Mouse (Mus musculus) midbrain, embryonic 13.5 days (tissue): ENCODE data around the gene Cdpf1. TPM values are rescaled to one million over a fixed set of nuclear protein-coding genes. Genes with fewer than 3 reads are reported as not detected.

Experiments
- ATAC-seq: fragments of 200-750 bp; cut with Nextera tagmentation; 2 replicates; pipeline ENCODE4 v1.8.0; 2017; ENCODE audit warnings: mild to moderate bottlenecking, moderate TSS enrichment, moderate library complexity
- H3K27ac ChIP-seq: fragments of 300-500 bp; sonication (generic); 2 replicates; pipeline ENCODE4 v1.5.1; 2015; ENCODE audit warnings: inconsistent platforms, mild to moderate bottlenecking, moderate library complexity
- H3K27me3 ChIP-seq: fragments of 300-500 bp; sonication (generic); 2 replicates; pipeline ENCODE4 v1.6.1; 2015; ENCODE audit warnings: mild to moderate bottlenecking, inconsistent platforms
- H3K36me3 ChIP-seq: fragments of 300-500 bp; sonication (generic); 2 replicates; pipeline ENCODE4 v1.6.1; 2015; ENCODE audit warnings: mild to moderate bottlenecking, inconsistent platforms
- H3K4me1 ChIP-seq: fragments of 300-500 bp; sonication (generic); replicated peaks from 2 replicates; pipeline ENCODE4 v1.6.1; 2015; ENCODE audit warnings: inconsistent platforms
- H3K4me2 ChIP-seq: fragments of 300-500 bp; sonication (generic); replicated peaks from 2 replicates; pipeline ENCODE4 v1.6.1; 2015; ENCODE audit warnings: moderate library complexity, mild to moderate bottlenecking, inconsistent platforms
- H3K4me3 ChIP-seq: fragments of 300-500 bp; sonication (generic); replicated peaks from 2 replicates; pipeline ENCODE4 v1.5.1; 2015; ENCODE audit warnings: mild to moderate bottlenecking, inconsistent platforms
- H3K9ac ChIP-seq: fragments of 300-500 bp; sonication (generic); replicated peaks from 2 replicates; pipeline ENCODE4 v1.6.1; 2015; ENCODE audit warnings: mild to moderate bottlenecking, inconsistent platforms
- H3K9me3 ChIP-seq: fragments of 300-500 bp; sonication (generic); 2 replicates; pipeline ENCODE4 v1.6.1; 2016; ENCODE audit warnings: mild to moderate bottlenecking, inconsistent platforms
- WGBS: fragments of 180-500 bp; shearing (Covaris S2); methylation state at CpG from one replicate; pipeline ENCODE4 v1.1.7; 2015; 5-methylcytosine and 5-hydroxymethylcytosine counted together
- polyA plus RNA-seq: library from polyadenylated mRNA; unstranded; fragments of >200 nt; fragmentation: Nextera tagmentation; extraction: Ambion mirVana; gene quantifications from 2 replicates; pipeline ENCODE4 v1.2.1, GENCODE M21; 2015

The Cdpf1 gene
- 17.2 and 21.2 TPM in 2 replicates for polyA plus RNA-seq

DNA sequence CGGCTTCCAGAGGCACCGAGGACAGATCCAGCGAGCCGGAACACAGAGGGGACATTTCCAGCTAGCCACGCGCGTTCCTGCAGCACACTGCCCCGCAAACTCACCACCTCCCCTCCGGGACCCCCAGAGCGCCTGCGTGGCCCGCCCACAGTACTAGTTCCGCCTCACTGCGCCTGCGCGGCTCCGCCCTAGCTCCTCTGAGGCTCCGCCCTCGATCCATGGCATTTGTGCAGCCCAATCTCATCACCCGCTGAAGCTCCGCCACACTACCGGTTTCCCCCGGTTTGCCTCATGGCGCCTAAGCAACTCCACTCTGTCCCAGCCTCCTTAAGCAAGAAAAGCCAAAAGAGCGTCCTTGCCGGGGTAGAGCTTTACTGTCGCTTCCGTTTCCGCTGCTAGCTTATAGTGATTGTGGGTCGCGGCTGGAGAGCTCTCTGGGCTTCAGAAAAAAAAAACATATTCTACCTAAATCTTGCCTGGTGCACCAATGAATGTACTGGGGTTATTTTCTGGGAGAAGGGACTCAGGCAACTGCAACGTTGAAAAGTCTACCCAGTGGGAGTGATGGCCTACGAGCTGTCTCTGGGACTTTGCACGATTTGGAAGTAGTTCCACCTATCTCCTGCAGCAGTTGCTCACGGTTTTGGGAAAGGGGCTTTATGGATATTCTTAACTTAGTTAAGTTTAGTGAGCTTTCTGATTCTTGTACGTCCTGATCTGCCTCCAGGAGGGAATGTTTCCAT lies at the start of gene Cdpf1:
TSS of gene Cdpf1 (minus strand) at position 163 of the 743 bp plus-strand sequence.
- WGBS, result 2% methylated on average over 36 of the region's 36 CpGs
- H3K36me3 ChIP-seq, result no peaks in the 10 kb centered on the region
- H3K27ac ChIP-seq, result peak within 1 kb of the TSS; percentile 86
- peaks cover 14% of the 10 kb centered on the region for H3K4me1 ChIP-seq
- H3K4me2 ChIP-seq, result peak within 1 kb of the TSS; percentile 89
- peak within 1 kb of the TSS; percentile 79 for H3K9ac ChIP-seq
- peak within 1 kb of the TSS; percentile 76 for H3K4me3 ChIP-seq
- H3K9me3 ChIP-seq, result no peaks in the 10 kb centered on the region
- ATAC-seq, result peak; percentile 94
- H3K27me3 ChIP-seq, result no peaks in the 10 kb centered on the region

DNA sequence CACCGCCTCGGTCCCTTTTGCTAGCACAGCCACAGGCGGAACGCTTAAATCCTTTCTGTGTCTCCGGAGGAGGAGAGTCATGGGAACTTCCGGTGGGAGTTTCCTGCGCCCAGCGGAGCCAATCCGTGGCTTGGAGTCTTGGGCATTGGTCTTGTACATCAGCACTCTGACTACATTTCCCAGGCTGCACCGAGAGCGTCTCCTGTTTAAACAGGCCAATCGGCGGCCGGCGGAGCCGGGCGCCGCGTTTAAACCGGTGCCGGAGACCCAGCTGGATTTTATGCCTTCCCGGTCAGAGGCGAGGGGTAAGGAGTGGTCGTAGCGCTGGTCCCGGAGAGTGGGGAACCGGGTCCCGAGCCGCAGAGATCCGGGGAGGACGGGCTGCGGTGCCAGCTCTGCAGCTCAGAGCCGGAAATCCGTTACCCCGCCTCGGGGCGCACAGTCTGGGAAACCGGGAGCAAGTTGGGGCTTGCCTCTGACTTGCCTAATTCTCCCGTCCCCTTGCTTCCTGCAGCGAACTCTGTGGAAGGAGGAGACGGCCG lies 48.1 kb upstream of the Cdpf1 start, which contains the start of gene Gtse1:
TSS of gene Gtse1 (plus strand) at position 256 of the 542 bp plus-strand sequence.
- no peaks in the 10 kb centered on the region for H3K27me3 ChIP-seq
- H3K4me1 ChIP-seq, result peaks cover 26% of the 10 kb centered on the region
- WGBS, result under 1% methylated on average over 42 of the region's 42 CpGs
- H3K9me3 ChIP-seq, result no peaks in the 10 kb centered on the region
- H3K4me3 ChIP-seq, result peak within 1 kb of the TSS; percentile 63
- peak within 1 kb of the TSS; percentile 87 for H3K9ac ChIP-seq
- H3K36me3 ChIP-seq, result peaks cover 26% of the 10 kb centered on the region
- peak within 1 kb of the TSS; percentile 80 for H3K27ac ChIP-seq
- ATAC-seq, result peak; percentile 99
- peak within 1 kb of the TSS; percentile 85 for H3K4me2 ChIP-seq

DNA sequence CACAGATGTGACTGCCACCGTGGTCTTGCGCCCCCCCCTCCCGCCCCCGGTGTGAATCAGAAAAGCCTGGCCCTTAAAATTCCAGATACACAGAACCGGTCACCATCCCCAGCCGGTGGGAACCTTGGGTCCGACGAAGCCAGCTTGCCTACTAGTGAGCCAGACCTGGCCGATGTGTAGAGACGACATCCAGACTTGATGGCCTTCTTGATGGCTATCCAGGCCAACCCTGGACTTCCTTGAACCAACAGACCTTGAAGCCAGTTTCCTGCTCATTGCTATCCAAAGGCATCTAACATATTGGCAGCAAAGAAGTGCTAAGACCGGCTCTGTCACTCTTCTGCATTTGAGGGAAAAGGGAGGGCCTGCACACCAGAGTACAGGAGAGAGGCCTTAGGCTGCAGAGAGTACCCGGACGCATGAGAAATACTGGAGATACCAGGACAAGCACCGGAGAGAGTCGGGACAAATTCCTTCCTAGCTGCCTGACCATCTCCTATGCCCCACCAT lies 47.5 kb upstream of the Cdpf1 start:
- H3K4me2 ChIP-seq, result peak overlapping the region; percentile 85
- ATAC-seq, result peak; percentile 51
- peaks cover 26% of the 10 kb centered on the region for H3K4me1 ChIP-seq
- WGBS, result 5% methylated on average over 15 of the region's 15 CpGs
- no peaks in the 10 kb centered on the region for H3K27me3 ChIP-seq
- H3K27ac ChIP-seq, result peak overlapping the region; percentile 80
- H3K4me3 ChIP-seq, result peak overlapping the region; percentile 63
- H3K9ac ChIP-seq, result peak overlapping the region; percentile 87
- peaks cover 21% of the 10 kb centered on the region for H3K36me3 ChIP-seq
- no peaks in the 10 kb centered on the region for H3K9me3 ChIP-seq

DNA sequence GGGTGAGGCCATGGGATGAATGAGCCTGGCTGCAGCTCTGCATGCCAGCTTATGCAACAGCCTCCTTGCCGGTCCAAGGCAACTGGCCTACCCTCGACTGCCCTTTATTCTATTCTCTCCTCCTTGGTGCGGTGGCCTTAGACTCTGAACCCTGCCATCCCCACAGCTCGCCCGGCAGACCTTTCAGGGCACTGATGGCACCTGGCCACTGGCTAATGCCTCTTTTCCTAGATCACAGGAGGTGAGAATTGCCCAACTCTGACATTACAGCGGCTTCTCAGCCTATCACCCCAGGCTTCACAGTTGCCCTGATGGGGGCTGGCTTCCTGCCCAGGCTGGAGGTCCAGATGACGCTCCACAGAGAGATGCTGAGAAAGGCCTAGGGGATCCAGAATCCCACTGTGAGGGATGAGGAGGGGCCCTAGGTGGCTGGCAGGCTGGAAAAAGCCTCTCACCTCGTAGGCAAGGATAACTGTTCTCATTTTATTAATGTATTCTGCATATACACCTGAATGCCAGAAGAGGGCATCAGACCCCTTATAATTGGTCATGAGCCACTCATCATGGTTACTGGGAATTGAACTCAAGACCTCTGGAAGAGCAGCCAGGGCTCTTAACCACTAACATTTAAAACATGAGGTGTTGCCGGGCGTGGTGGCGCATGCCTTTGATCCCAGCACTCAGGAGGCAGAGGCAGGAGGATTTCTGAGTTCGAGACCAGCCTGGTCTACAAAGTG lies 40.3 kb upstream of the Cdpf1 start:
- no peak overlapping the region for H3K9ac ChIP-seq
- no peak for ATAC-seq
- H3K27me3 ChIP-seq, result no peaks in the 10 kb centered on the region
- 84% methylated on average over 12 of the region's 12 CpGs for WGBS
- no peak overlapping the region for H3K4me3 ChIP-seq
- no peak overlapping the region for H3K4me2 ChIP-seq
- no peak overlapping the region for H3K27ac ChIP-seq
- H3K9me3 ChIP-seq, result no peaks in the 10 kb centered on the region
- no peaks in the 10 kb centered on the region for H3K36me3 ChIP-seq
- H3K4me1 ChIP-seq, result no peaks in the 10 kb centered on the region

DNA sequence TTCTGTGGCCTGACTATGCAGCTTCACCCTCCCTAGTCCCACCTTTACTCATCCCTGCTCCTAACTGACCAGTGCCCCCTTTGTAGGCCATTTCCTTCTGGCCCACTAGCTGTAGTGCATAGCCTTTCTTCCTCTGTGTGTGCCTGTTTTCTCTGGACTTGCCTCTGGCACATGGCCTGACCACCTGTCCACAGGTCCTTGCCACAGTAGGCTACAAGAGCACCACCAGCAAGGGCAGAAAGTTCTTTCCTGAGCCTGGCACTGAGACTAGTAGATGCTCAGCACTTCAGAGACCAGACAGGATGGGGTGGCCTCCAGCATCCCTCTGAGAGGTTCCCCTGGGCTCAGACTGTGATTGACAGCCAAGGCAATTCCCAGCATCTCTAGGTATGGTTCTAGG lies 33.6 kb upstream of the Cdpf1 start:
- H3K36me3 ChIP-seq, result no peaks in the 10 kb centered on the region
- H3K4me2 ChIP-seq, result no peak overlapping the region
- no peaks in the 10 kb centered on the region for H3K27me3 ChIP-seq
- H3K9me3 ChIP-seq, result no peaks in the 10 kb centered on the region
- no peak overlapping the region for H3K9ac ChIP-seq
- 0 out of 2 replicates have a peak, but pooled peaks cover 3% of the 10 kb centered on the region for H3K4me1 ChIP-seq
- H3K4me3 ChIP-seq, result no peak overlapping the region
- ATAC-seq, result no peak
- no peak overlapping the region for H3K27ac ChIP-seq

DNA sequence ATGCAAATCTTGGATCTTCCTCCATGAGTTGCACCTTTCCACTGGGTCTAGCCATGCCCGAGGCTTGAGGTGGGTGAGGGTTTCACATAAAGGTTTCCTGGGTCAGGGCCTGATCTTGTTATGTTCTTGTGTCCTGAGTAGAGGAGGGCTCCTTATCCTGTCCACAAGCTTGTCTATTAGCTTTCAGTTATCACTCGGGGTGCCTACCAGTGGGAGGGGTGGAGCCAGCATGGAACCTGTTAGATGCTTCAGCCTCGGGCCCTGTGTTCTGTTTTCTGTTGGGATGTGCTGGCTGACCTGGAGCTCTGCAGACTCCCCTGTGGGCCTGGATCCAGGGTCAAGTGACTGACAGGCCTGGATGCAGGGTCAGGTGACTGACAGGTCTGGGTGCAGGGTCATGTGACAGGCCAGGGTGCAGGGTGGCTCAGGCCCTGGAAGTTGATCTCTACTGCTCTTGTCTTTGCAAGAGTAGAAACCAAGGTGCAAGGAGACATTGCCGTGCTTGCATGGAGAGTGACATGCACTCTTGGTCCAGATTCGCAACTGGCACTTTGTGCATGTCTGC lies 30.4 kb upstream of the Cdpf1 start:
- 74% methylated on average over 5 of the region's 5 CpGs for WGBS
- H3K4me1 ChIP-seq, result 0 out of 2 replicates have a peak, but pooled peaks cover 3% of the 10 kb centered on the region
- H3K36me3 ChIP-seq, result no peaks in the 10 kb centered on the region
- ATAC-seq, result no peak
- no peak overlapping the region; the same call in 1 of the 2 replicates for H3K9ac ChIP-seq
- H3K4me3 ChIP-seq, result no peak overlapping the region
- no peak overlapping the region for H3K27ac ChIP-seq
- no peaks in the 10 kb centered on the region for H3K27me3 ChIP-seq
- no peaks in the 10 kb centered on the region for H3K9me3 ChIP-seq
- H3K4me2 ChIP-seq, result no peak overlapping the region

DNA sequence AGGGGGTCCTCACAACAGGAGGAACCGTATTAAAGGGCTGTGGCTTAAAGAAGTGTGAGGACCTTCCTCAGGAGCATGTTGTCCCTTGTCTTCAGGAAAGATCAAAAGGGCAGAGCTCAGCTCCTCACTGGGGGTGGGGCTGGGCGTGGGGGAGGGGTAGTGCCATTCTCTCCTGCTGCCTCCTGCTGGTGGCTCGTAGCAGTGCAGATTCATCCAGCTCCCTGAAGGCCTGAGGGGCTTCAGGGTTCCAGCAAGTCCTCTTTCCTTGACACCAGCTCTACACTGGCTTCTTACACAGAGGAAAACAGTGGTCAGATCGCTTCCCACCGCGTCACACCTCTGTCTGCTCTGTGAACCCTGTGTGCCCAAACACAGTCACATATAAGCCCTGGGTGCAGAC lies 29.5 kb upstream of the Cdpf1 start:
- Histone ChIP-seq H3K27me3 (no peaks in the 10 kb centered on the region), H3K27ac (no peak overlapping the region), H3K4me2 (no peak overlapping the region), H3K36me3 (no peaks in the 10 kb centered on the region), H3K4me3 (no peak overlapping the region), H3K9me3 (no peaks in the 10 kb centered on the region), H3K9ac (no peak overlapping the region), H3K4me1 (0 out of 2 replicates have a peak, but pooled peaks cover 3% of the 10 kb centered on the region)
- 34% methylated on average over 6 of the region's 6 CpGs for WGBS
- ATAC-seq, result no peak

DNA sequence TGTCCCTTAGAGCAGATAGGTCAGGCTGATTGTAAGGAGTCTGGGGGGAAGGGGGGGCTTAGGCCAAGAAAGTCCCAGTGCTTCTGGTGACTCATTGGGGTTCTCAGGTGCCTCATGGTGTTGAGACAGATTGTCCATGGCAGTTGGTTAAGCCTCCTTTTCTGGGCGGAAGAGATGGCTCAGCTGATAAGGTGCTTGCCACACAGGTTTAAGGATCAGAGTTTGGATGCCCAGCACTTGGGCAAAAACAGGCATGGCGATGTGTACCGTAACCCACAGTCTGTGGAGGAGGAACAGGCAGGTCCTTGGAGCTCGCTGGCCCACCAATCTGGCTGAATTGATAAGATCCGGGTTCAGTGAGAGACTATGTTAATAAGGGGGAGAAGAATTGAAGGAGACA lies 25.4 kb upstream of the Cdpf1 start:
- no peaks in the 10 kb centered on the region for H3K9me3 ChIP-seq
- H3K36me3 ChIP-seq, result no peaks in the 10 kb centered on the region
- no peak overlapping the region for H3K4me2 ChIP-seq
- 96% methylated on average over 5 of the region's 5 CpGs for WGBS
- peaks cover 8% of the 10 kb centered on the region for H3K4me1 ChIP-seq
- no peak for ATAC-seq
- H3K27ac ChIP-seq, result no peak overlapping the region
- H3K9ac ChIP-seq, result no peak overlapping the region
- H3K27me3 ChIP-seq, result no peaks in the 10 kb centered on the region
- H3K4me3 ChIP-seq, result no peak overlapping the region

DNA sequence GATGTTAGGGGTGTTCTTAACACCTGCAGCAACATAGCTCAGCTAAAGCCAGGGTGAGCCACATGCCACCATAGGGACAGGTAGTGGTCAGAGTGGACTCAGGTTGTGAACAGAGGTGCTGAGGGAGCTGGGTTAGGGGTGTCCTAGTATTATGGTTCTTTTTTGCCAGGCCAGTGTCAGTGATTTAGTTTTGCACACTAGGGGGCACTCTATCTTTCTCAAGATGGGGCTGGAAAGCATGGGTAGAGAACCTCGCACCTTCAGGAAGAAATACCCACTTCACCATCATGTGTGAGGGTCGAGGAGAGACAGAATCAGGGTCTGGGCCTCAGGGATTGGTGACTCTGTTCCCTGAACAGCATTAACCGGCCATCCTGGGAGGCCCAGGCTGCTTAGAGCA lies 23.8 kb upstream of the Cdpf1 start:
- Histone ChIP-seq H3K4me2 (no peak overlapping the region), H3K9me3 (no peaks in the 10 kb centered on the region), H3K36me3 (no peaks in the 10 kb centered on the region), H3K27me3 (no peaks in the 10 kb centered on the region), H3K9ac (no peak overlapping the region), H3K4me1 (peaks cover 12% of the 10 kb centered on the region), H3K27ac (no peak overlapping the region), H3K4me3 (no peak overlapping the region)
- no peak for ATAC-seq
- 73% methylated on average over 3 of the region's 3 CpGs for WGBS

DNA sequence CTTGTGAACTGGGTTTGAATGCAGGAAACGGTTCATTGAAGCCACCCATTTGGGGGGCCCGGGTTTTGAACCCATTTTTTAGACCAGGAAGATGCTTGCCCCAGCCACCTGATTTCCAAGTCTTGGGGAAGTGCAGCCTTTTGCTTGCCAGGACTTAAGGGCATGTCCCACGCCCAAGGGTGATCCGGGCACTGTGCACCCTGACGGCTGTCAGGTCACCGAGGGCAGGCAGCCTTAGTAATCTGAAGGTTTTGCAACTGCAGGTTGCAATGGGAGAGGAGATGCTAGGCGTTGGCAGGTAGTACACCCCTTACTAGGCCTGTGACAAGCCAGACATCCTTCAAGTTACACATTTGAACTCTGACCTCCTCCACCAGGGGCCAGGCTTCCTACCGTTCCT lies 21.1 kb upstream of the Cdpf1 start:
- H3K4me3 ChIP-seq, result peak overlapping the region; percentile 62
- peak overlapping the region; percentile 72 for H3K4me2 ChIP-seq
- no peaks in the 10 kb centered on the region for H3K36me3 ChIP-seq
- no peak overlapping the region for H3K27ac ChIP-seq
- H3K4me1 ChIP-seq, result peaks cover 12% of the 10 kb centered on the region
- H3K9me3 ChIP-seq, result no peaks in the 10 kb centered on the region
- WGBS, result 53% methylated on average over 8 of the region's 8 CpGs
- no peaks in the 10 kb centered on the region for H3K27me3 ChIP-seq
- peak overlapping the region; percentile 67 for H3K9ac ChIP-seq
- ATAC-seq, result no peak

DNA sequence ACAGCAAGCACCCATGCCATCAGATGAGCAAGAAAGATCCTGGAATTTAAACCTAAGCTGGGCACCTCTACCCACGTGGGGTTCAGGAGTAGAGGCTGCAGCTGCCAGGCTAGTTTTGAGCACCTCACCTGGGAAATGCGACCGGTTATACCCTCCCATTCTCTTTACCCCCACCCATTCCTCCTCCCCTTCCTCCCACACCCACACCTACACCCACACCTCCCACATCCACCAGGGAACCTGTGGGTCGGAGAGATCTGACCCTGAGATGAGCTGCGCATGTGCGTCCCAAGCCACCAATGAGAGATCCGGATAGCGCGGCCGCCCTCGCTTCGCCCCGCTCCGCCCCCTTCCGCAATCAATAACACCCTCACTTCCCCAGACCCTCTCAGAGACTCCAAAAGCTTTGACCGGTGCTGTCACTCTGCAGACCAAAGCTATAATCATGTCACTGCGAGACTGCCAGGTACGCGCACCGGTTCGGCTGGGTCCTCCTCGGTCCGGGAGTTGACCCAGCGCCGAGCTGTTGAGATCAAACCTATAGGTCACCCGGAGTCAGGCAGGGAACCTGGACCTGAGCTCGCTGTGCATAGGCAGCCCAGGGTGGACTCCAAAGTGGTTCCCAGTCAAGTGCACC lies 20.6 kb upstream of the Cdpf1 start, which contains the start of gene Ttc38:
TSS of gene Ttc38 (plus strand) at position 353 of the 637 bp plus-strand sequence.
- H3K9me3 ChIP-seq, result no peaks in the 10 kb centered on the region
- no peak within 1 kb of the TSS for H3K27ac ChIP-seq
- no peaks in the 10 kb centered on the region for H3K36me3 ChIP-seq
- H3K4me3 ChIP-seq, result peak within 1 kb of the TSS; percentile 62
- H3K4me2 ChIP-seq, result peak within 1 kb of the TSS; percentile 72
- H3K4me1 ChIP-seq, result peaks cover 12% of the 10 kb centered on the region
- WGBS, result 2% methylated on average over 27 of the region's 27 CpGs
- peak within 1 kb of the TSS; percentile 67 for H3K9ac ChIP-seq
- peak; percentile 96 for ATAC-seq
- no peaks in the 10 kb centered on the region for H3K27me3 ChIP-seq
